Mouse (Mus musculus) C2C12 (cell line): ENCODE data around the gene Btbd8.

Experiments
- CEBPB ChIP-seq: IDR thresholded peaks from one replicate; pipeline ENCODE4 v1.6.1; 2011; ENCODE audit warnings: low read depth, mild to moderate bottlenecking, control low read depth, moderate library complexity
- CTCF ChIP-seq: IDR thresholded peaks from one replicate; pipeline ENCODE4 v1.5.1; 2011; ENCODE audit not compliant: control insufficient read depth, insufficient read depth, insufficient read length
- MAX ChIP-seq: IDR thresholded peaks from one replicate; pipeline ENCODE4 v1.6.1; 2011; ENCODE audit warnings: mild to moderate bottlenecking, control low read depth
- USF1 ChIP-seq: IDR thresholded peaks from one replicate; pipeline ENCODE4 v1.6.1; 2011; ENCODE audit warnings: low read depth, mild to moderate bottlenecking, control low read depth, moderate library complexity

GRCm38 (mm10) chr5:107480194-107480593, 42.4 kb downstream of the Btbd8 start:
- TF ChIP-seq USF1 (no peak), CTCF (no peak), CEBPB (no peak), MAX (no peak)
